In the genomic region with DNA sequence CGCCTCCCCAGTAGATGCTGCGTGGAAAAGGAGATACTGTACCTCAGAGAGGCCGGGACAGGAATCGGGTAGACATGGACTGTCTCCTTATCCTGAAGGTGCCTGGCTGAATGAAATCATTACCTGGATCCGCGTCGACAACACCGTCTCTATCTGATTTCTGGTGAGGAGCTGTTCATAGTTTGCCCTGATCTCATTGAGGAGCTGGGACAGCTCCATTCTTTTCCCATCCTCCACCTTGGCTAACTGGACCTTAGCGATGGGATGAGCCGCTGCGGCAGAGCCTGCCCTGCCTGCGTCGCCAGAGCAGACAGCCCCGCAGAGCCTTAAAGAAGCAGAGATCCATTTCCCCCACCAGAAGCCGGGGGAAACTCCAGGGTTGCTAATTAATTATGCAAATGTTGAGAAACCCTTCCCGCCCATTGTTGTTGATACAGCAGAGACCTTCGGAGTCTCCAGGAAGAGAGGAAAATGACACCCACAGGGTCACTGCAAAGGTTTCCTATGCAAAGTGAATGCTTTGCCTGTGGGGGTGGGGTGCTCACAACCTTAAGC, we compare ENCODE assay signal across 9 mouse cellular contexts. TPM values are rescaled to one million over a fixed set of nuclear protein-coding genes. Genes with fewer than 3 reads are reported as not detected.
A peak's percentile ranks its signal among the peaks of the same experiment; 100 is the strongest.
DNase-seq lines count a peak whose midpoint lies in the region; ATAC-seq lines count a peak whose summit lies in the region.
"Had no signal": no experiment of that assay in that cellular context is flagged by ENCODE, and none has a peak within 500 bp of the region (broad histone marks: within the 10 kb centered on the region; RNA-seq: fewer than 3 reads in every experiment).

TSS of gene Krt222 (minus strand) at position 266 of the 555 bp plus-strand sequence.

- no peaks in the 10 kb centered on the region for H3K27me3 ChIP-seq in intestine, embryonic 15.5 days (replicated peaks)
- H3K27me3 ChIP-seq in neural tube, embryonic 15.5 days (replicated peaks), result no peaks in the 10 kb centered on the region

- peak within 1 kb of the TSS; percentile 67 for H3K4me2 ChIP-seq in intestine, embryonic 15.5 days (replicated peaks)
- peak within 1 kb of the TSS; percentile 66 for H3K4me2 ChIP-seq in neural tube, embryonic 15.5 days

- no peak within 1 kb of the TSS for H3K27ac ChIP-seq in intestine, embryonic 15.5 days
- H3K27ac ChIP-seq in neural tube, embryonic 15.5 days (replicated peaks), result peak within 1 kb of the TSS; percentile 81

- ATAC-seq in intestine, embryonic 15.5 days, result peak; percentile 28; the same call in 1 of the 2 replicates
- peak; percentile 73 for ATAC-seq in neural tube, embryonic 15.5 days (ENCODE audit: low FRiP score)

- H3K36me3 ChIP-seq in intestine, embryonic 15.5 days, result no peaks in the 10 kb centered on the region
- no peaks in the 10 kb centered on the region for H3K36me3 ChIP-seq in neural tube, embryonic 15.5 days

- 5% methylated on average over 17 of the region's 17 CpGs for WGBS in intestine, embryonic 15.5 days
- 3% methylated on average over 17 of the region's 17 CpGs for WGBS in neural tube, embryonic 15.5 days

- H3K4me1 ChIP-seq in intestine, embryonic 15.5 days (replicated peaks), result peaks cover 7% of the 10 kb centered on the region; the same call in 1 of the 2 replicates
- H3K4me1 ChIP-seq in neural tube, embryonic 15.5 days, result peaks cover 8% of the 10 kb centered on the region; the same call in 1 of the 2 replicates

- no peaks in the 10 kb centered on the region for H3K9me3 ChIP-seq in intestine, embryonic 15.5 days
- no peaks in the 10 kb centered on the region for H3K9me3 ChIP-seq in neural tube, embryonic 15.5 days (replicated peaks)

- DNase-seq in adrenal gland, postnatal 10 days, result peak; percentile 24
- no peak for DNase-seq in adrenal gland, postnatal 25 days
- peak; percentile 80 for DNase-seq in cerebellum, adult 9-11 months
- peak; percentile 94 for DNase-seq in heart, adult 11 months
- DNase-seq in left cerebral cortex, postnatal 4 days, result peak; percentile 18
- no peak for DNase-seq in thymus, postnatal 10 days (ENCODE audit: low spot score in 2 of 2)

- H3K9ac ChIP-seq in intestine, embryonic 15.5 days, result peak within 1 kb of the TSS; percentile 23; the same call in 1 of the 2 replicates
- H3K9ac ChIP-seq in neural tube, embryonic 15.5 days (replicated peaks), result peak within 1 kb of the TSS; percentile 54

- peak within 1 kb of the TSS; percentile 26 for H3K4me3 ChIP-seq in intestine, embryonic 15.5 days (replicated peaks)
- peak within 1 kb of the TSS; percentile 47 for H3K4me3 ChIP-seq in neural tube, embryonic 15.5 days (replicated peaks)
- H3K4me3 ChIP-seq: erythroblast, embryonic 14.5 days had no signal

- intact Hi-C loops in left cerebral cortex, postnatal 4 days (cut with DNase I), result no loop called here

RNA-seq across cellular contexts. Expression of gene Krt222, which starts in this region (rescaled TPM):
- 1 to 10 TPM; 1.8 to 3.3 TPM for total RNA-seq in adrenal gland, postnatal 10 days (2021)
- total RNA-seq in adrenal gland, postnatal 25 days (2021), result 1.4 and 2.4 TPM in 2 replicates
- 0.25 and 0.49 TPM in 2 replicates for polyA plus RNA-seq in intestine, embryonic 15.5 days (2015; fragmentation: Nextera tagmentation; extraction: Ambion mirVana)
- 10 to 100 TPM in 1 of 2 experiments, 1 to 10 TPM in 1; 9.2 to 10.8 TPM for total RNA-seq in left cerebral cortex, postnatal 4 days (2021)
- 11.9 and 12.7 TPM in 2 replicates for polyA plus RNA-seq in neural tube, embryonic 15.5 days (2015; fragmentation: Nextera tagmentation; extraction: Ambion mirVana)

Comparison
In these comparisons a context has a peak if more than half of its experiments do, and no peak if none do; other contexts are left out.
1. DNase-seq: peak in adrenal gland, postnatal 10 days (single experiment), cerebellum, adult 9-11 months (single experiment), heart, adult 11 months (single experiment) and left cerebral cortex, postnatal 4 days (single experiment); none in adrenal gland, postnatal 25 days (single experiment) and thymus, postnatal 10 days (0 of 2).
2. Peak in ATAC-seq, H3K4me3 ChIP-seq, H3K9ac ChIP-seq and H3K4me2 ChIP-seq in intestine, embryonic 15.5 days; RNA of the gene not detected or under 1 TPM.